ENCODE assay signal across 29 mouse cellular contexts in the genomic region with DNA sequence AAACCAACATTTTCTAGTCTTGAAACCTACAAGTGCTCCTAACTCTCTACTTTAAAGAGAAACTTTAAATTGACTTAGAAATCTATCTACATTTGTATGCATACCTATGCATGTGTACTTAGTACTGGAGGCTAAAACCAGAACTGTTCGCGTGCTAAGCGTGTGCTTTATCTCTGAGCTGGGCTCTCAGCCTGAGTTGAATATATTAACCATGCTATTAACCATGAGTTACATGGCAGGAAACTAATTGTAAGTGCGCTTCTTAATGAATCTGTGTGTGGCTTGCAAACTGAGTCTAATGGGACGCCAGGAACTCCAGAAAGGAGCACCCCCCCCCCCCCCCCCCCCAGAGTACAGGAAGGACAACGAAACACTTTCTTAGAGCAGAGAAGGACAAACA. TPM values are rescaled to one million over a fixed set of nuclear protein-coding genes. Genes with fewer than 3 reads are reported as not detected.
"Had no signal": no experiment of that assay in that cellular context is flagged by ENCODE, and none has a peak within 500 bp of the region (broad histone marks: within the 10 kb centered on the region; RNA-seq: fewer than 3 reads in every experiment).

No protein-coding gene starts in this region.

- H3K9ac ChIP-seq: kidney, embryonic 15.5 days; limb, embryonic 13.5 days; liver, embryonic 12.5 days; liver, embryonic 15.5 days; lung, embryonic 15.5 days had no signal

- DNase-seq: kidney, postnatal 10 days; kidney, postnatal 36 days; layer of hippocampus, postnatal 36 days; liver; lung, adult 18-20 months; lung, postnatal 10 days; lung, postnatal 4 days; midbrain, embryonic 14.5 days; thymus, adult 18-20 months; thymus, postnatal 36 days had no signal

- H3K27me3 ChIP-seq: kidney, embryonic 15.5 days; limb, embryonic 13.5 days; liver, embryonic 12.5 days; liver, embryonic 15.5 days; lung, embryonic 15.5 days had no signal

- H3K4me3 ChIP-seq: kidney, embryonic 15.5 days; left cerebral cortex, adult 2 months; limb, embryonic 13.5 days; liver, embryonic 12.5 days; liver, embryonic 15.5 days; lung, embryonic 15.5 days had no signal

- ATAC-seq: liver, embryonic 12.5 days had no signal

- H3K27ac ChIP-seq: kidney, embryonic 15.5 days; left cerebral cortex, adult 2 months; liver, embryonic 12.5 days; liver, embryonic 15.5 days; lung, embryonic 15.5 days had no signal

- H3K9me3 ChIP-seq: kidney, embryonic 15.5 days; limb, embryonic 13.5 days; liver, embryonic 12.5 days; liver, embryonic 15.5 days; lung, embryonic 15.5 days had no signal

- H3K36me3 ChIP-seq: liver, embryonic 15.5 days had no signal

- H3K4me1 ChIP-seq: liver, embryonic 12.5 days; liver, embryonic 15.5 days had no signal

- H3K4me2 ChIP-seq: kidney, embryonic 15.5 days; liver, embryonic 12.5 days; liver, embryonic 15.5 days; lung, embryonic 15.5 days; midbrain, embryonic 11.5 days had no signal

RNA-seq across cellular contexts. Expression of gene Ttc23l, which starts 36.9 kb away (rescaled TPM):
- total RNA-seq: layer of hippocampus, adult 8-10 months; layer of hippocampus, postnatal 10 days; layer of hippocampus, postnatal 36 days; left cerebral cortex, adult 2 months; left cerebral cortex, postnatal 10 days; left cerebral cortex, postnatal 36 days; megakaryocyte progenitor cell, adult 5-6 weeks; megakaryocyte-erythroid progenitor cell, adult 5-6 weeks; midbrain, postnatal 0 days had no signal
- polyA plus RNA-seq: kidney, embryonic 15.5 days; limb, embryonic 13.5 days; liver, embryonic 12.5 days; liver, embryonic 15.5 days; lung, embryonic 15.5 days; midbrain, embryonic 11.5 days; midbrain, embryonic 14.5 days; midbrain, postnatal 0 days; neural tube, embryonic 11.5 days; neural tube, embryonic 14.5 days; small intestine, adult 2 months; spleen, adult 2 months; stomach, embryonic 16.5 days had no signal
